Comparison of ENCODE assay signal across 22 mouse cellular contexts in genomic region chr13:32995051-32995450, GRCm38 (mm10). TPM values are rescaled to one million over a fixed set of nuclear protein-coding genes. Genes with fewer than 3 reads are reported as not detected.
DNase-seq lines count a peak whose midpoint lies in the region; ATAC-seq and TF ChIP-seq lines count a peak whose summit lies in the region.
"Had no signal": no experiment of that assay in that cellular context is flagged by ENCODE, and none has a peak within 500 bp of the region (broad histone marks: within the 10 kb centered on the region; RNA-seq: fewer than 3 reads in every experiment).

No protein-coding gene starts in this region.

- H3K9ac ChIP-seq in liver, embryonic 15.5 days: no peak overlapping the region
- H3K9ac ChIP-seq in liver, postnatal 0 days (replicated peaks): no peak overlapping the region
- H3K9ac ChIP-seq: forebrain, embryonic 13.5 days; forebrain, postnatal 0 days; heart, embryonic 15.5 days; hindbrain, embryonic 15.5 days had no signal

- no peak for TF ChIP-seq EP300 in liver, postnatal 0 days (IDR thresholded peaks at IDR 0.05; ENCODE audit: low read depth)

- TF ChIP-seq CTCF in liver, postnatal 0 days (IDR thresholded peaks at IDR 0.05; ENCODE audit: low read depth): no peak

- H3K27ac ChIP-seq in liver, embryonic 15.5 days (replicated peaks): peak overlapping the region; percentile 99; the same call in 1 of the 2 replicates
- H3K27ac ChIP-seq in liver, postnatal 0 days (ENCODE audit: low read depth): no peak overlapping the region
- H3K27ac ChIP-seq: embryonic facial prominence, embryonic 10.5 days; forebrain, embryonic 13.5 days; heart, embryonic 15.5 days; hindbrain, embryonic 15.5 days had no signal

- ATAC-seq in liver, embryonic 15.5 days (ENCODE audit: insufficient read depth): no peak
- no peak for ATAC-seq in liver, postnatal 0 days
- ATAC-seq: activated CD4-positive, CD25-positive, alpha-beta regulatory T cell, adult 4 months; forebrain, embryonic 13.5 days; forebrain, postnatal 0 days; Patski had no signal

- intact Hi-C loops in heart, postnatal 14 days (cut with DNase I): no loop called here

- no peak overlapping the region for H3K4me2 ChIP-seq in liver, embryonic 15.5 days
- H3K4me2 ChIP-seq in liver, postnatal 0 days (ENCODE audit: low read depth, low read length): no peak overlapping the region
- H3K4me2 ChIP-seq: forebrain, embryonic 13.5 days; heart, embryonic 15.5 days; hindbrain, embryonic 15.5 days had no signal

- no peaks in the 10 kb centered on the region for H3K27me3 ChIP-seq in liver, embryonic 15.5 days
- H3K27me3 ChIP-seq in liver, postnatal 0 days (ENCODE audit: insufficient read depth, low read length): no peaks in the 10 kb centered on the region
- H3K27me3 ChIP-seq: CH12.LX; forebrain, embryonic 13.5 days; heart, embryonic 15.5 days; hindbrain, embryonic 15.5 days; Patski had no signal

- peak; percentile 83 for DNase-seq in heart, adult 11 months
- no peak for DNase-seq in heart, postnatal 14 days
- peak; percentile 31 for DNase-seq in kidney, adult 9 months
- no peak for DNase-seq in kidney, postnatal 4 days
- DNase-seq in liver, postnatal 0 days: no peak
- no peak for DNase-seq in layer of hippocampus, postnatal 25 days (ENCODE audit: extremely low spot score in 1 of 2, low spot score in 1 of 2)
- DNase-seq: adrenal gland, postnatal 14 days; cerebellum, adult 2 months; cerebellum, postnatal 10 days; forebrain, postnatal 0 days; gastrocnemius, postnatal 14 days; heart, postnatal 36 days had no signal

- H3K9me3 ChIP-seq in liver, embryonic 15.5 days (replicated peaks): no peaks in the 10 kb centered on the region
- H3K9me3 ChIP-seq in liver, postnatal 0 days (ENCODE audit: low read length): no peaks in the 10 kb centered on the region
- H3K9me3 ChIP-seq: embryonic facial prominence, embryonic 10.5 days; forebrain, embryonic 13.5 days; heart, embryonic 10.5 days; heart, embryonic 15.5 days; hindbrain, embryonic 15.5 days had no signal

- no peaks in the 10 kb centered on the region for H3K36me3 ChIP-seq in liver, embryonic 15.5 days (replicated peaks)
- no peaks in the 10 kb centered on the region for H3K36me3 ChIP-seq in liver, postnatal 0 days (replicated peaks; ENCODE audit: insufficient read depth, low read length)
- H3K36me3 ChIP-seq: embryonic facial prominence, embryonic 10.5 days; heart, embryonic 10.5 days; heart, embryonic 15.5 days; hindbrain, embryonic 15.5 days had no signal

- no peak overlapping the region for H3K4me3 ChIP-seq in liver, embryonic 15.5 days (replicated peaks)
- H3K4me3 ChIP-seq in liver, postnatal 0 days (ENCODE audit: low read depth, low read length): no peak overlapping the region
- H3K4me3 ChIP-seq: embryonic facial prominence, embryonic 10.5 days; forebrain, embryonic 13.5 days; heart, embryonic 10.5 days; heart, embryonic 15.5 days; hindbrain, embryonic 15.5 days had no signal

- 82% methylated on average over 4 of the region's 4 CpGs for WGBS in liver, embryonic 15.5 days (ENCODE audit: insufficient replicate concordance)
- WGBS in liver, postnatal 0 days (ENCODE audit: insufficient replicate concordance): 78% methylated on average over 4 of the region's 4 CpGs

- H3K4me1 ChIP-seq in liver, embryonic 15.5 days (replicated peaks): peaks cover 40% of the 10 kb centered on the region
- peaks cover 18% of the 10 kb centered on the region for H3K4me1 ChIP-seq in liver, postnatal 0 days (ENCODE audit: insufficient read depth)
- H3K4me1 ChIP-seq: embryonic facial prominence, embryonic 10.5 days; forebrain, embryonic 13.5 days; hindbrain, embryonic 15.5 days had no signal

RNA-seq across cellular contexts. Expression of gene Serpinb9, which starts 8.0 kb away (rescaled TPM):
- total RNA-seq in heart, postnatal 14 days (2021): 1 to 10 TPM; 7.8 to 8.6 TPM
- 1.8 and 1.9 TPM in 2 replicates for polyA plus RNA-seq in liver, embryonic 15.5 days (2015; fragmentation: Nextera tagmentation; extraction: Ambion mirVana)
- 1.7 and 2.2 TPM in 2 replicates for polyA plus RNA-seq in liver, postnatal 0 days (2015; fragmentation: Nextera tagmentation; extraction: Ambion mirVana)
- 1 to 10 TPM; 4.8 to 5.9 TPM for total RNA-seq in layer of hippocampus, postnatal 25 days (2021)

RNA-seq across cellular contexts. Expression of gene Serpinb6b, which starts 30.0 kb away (rescaled TPM):
- total RNA-seq in heart, postnatal 14 days (2021): 10 to 100 TPM; 24.9 to 27.8 TPM
- 4.6 and 5.4 TPM in 2 replicates for polyA plus RNA-seq in liver, embryonic 15.5 days (2015; fragmentation: Nextera tagmentation; extraction: Ambion mirVana)
- 2.9 TPM in 2 replicates for polyA plus RNA-seq in liver, postnatal 0 days (2015; fragmentation: Nextera tagmentation; extraction: Ambion mirVana)
- total RNA-seq in layer of hippocampus, postnatal 25 days (2021): 1 to 10 TPM in 1 of 2 experiments, under 1 TPM in 1; 0.99 to 1.2 TPM

RNA-seq across cellular contexts. Expression of gene Serpinb9b, which starts 32.2 kb away (rescaled TPM):
- total RNA-seq in heart, postnatal 14 days (2021): under 1 TPM; 0.12 to 0.41 TPM
- polyA plus RNA-seq in liver, embryonic 15.5 days (2015; fragmentation: Nextera tagmentation; extraction: Ambion mirVana): not detected in 2 replicates
- 0.15 TPM in 1 of 2 replicates, not detected in the other for polyA plus RNA-seq in liver, postnatal 0 days (2015; fragmentation: Nextera tagmentation; extraction: Ambion mirVana)
- not detected for total RNA-seq in layer of hippocampus, postnatal 25 days (2021)
- total RNA-seq: gastrocnemius, adult 18-20 months; gastrocnemius, postnatal 14 days had no signal
- polyA plus RNA-seq: embryonic facial prominence, embryonic 10.5 days had no signal

Comparison
In these comparisons a context has a peak if more than half of its experiments do, and no peak if none do; other contexts are left out.
1. DNase-seq: peak in heart, adult 11 months (single experiment) and kidney, adult 9 months (single experiment); none in heart, postnatal 14 days (0 of 2), kidney, postnatal 4 days (0 of 2), liver, postnatal 0 days (single experiment) and layer of hippocampus, postnatal 25 days (0 of 2).
2. RNA of gene Serpinb6b, which starts 30.0 kb away (total RNA-seq): 24.9 to 27.8 TPM in heart, postnatal 14 days; 0.99 to 1.2 TPM in layer of hippocampus, postnatal 25 days; every median in the first group is over 10 times any median in the second.